Mouse (Mus musculus): Measurements from ENCODE around the gene C530008M17Rik. TPM values are rescaled to one million over a fixed set of nuclear protein-coding genes. Genes with fewer than 3 reads are reported as not detected.

The C530008M17Rik gene
- polyA plus RNA-seq, 1 experiment from 2014 or later: 3.8 TPM

GRCm38 (mm10) chr5:76691706-76692424, 35.6 kb downstream of the C530008M17Rik start:
- Histone ChIP-seq H3K27ac (ENCODE audit: low read length) (no peak overlapping the region), H3K4me1 (ENCODE audit: insufficient read depth, low read depth, low read length) (no peaks in the 10 kb centered on the region), H3K9me3 (ENCODE audit: low read length) (no peaks in the 10 kb centered on the region), H3K4me3 (ENCODE audit: low read depth, low read length) (no peak overlapping the region), H3K9ac (replicated peaks; ENCODE audit: low read depth) (no peak overlapping the region), H3K36me3 (ENCODE audit: insufficient read depth, low read length) (no peaks in the 10 kb centered on the region), H3K4me2 (replicated peaks; ENCODE audit: low read depth, low read length) (no peak overlapping the region), H3K27me3 (replicated peaks; ENCODE audit: insufficient read depth, low read length) (no peaks in the 10 kb centered on the region)
- ATAC-seq (no peak), DNase-seq (ENCODE audit: low spot score) (peak; percentile 11)
- WGBS: 61% methylated on average over 12 of the region's 12 CpGs
- TF ChIP-seq CTCF (IDR thresholded peaks at IDR 0.05): no peak
- no peak for TF ChIP-seq EP300 (IDR thresholded peaks at IDR 0.05)

- H3K27me3 ChIP-seq (replicated peaks; ENCODE audit: insufficient read depth, low read length): no peaks in the 10 kb centered on the region
- no peak overlapping the region for H3K4me2 ChIP-seq (replicated peaks; ENCODE audit: low read depth, low read length)
- H3K36me3 ChIP-seq (ENCODE audit: insufficient read depth, low read length): no peaks in the 10 kb centered on the region
- H3K4me1 ChIP-seq (ENCODE audit: insufficient read depth, low read depth, low read length): no peaks in the 10 kb centered on the region
- no peak overlapping the region for H3K4me3 ChIP-seq (ENCODE audit: low read depth, low read length)
- no peak for TF ChIP-seq EP300 (IDR thresholded peaks at IDR 0.05)
- TF ChIP-seq CTCF (IDR thresholded peaks at IDR 0.05): no peak
- no peak overlapping the region for H3K9ac ChIP-seq (replicated peaks; ENCODE audit: low read depth)
- DNase-seq (ENCODE audit: low spot score) (no peak), ATAC-seq (no peak)
- no peaks in the 10 kb centered on the region for H3K9me3 ChIP-seq (ENCODE audit: low read length)
- H3K27ac ChIP-seq (ENCODE audit: low read length): no peak overlapping the region
- WGBS: 85% methylated on average over 7 of the region's 7 CpGs
Observed at GRCm38 (mm10) chr5:76697536-76697935, 41.2 kb downstream of the C530008M17Rik start.

GRCm38 (mm10) chr5:76698187-76698586, 41.9 kb downstream of the C530008M17Rik start:
- WGBS: 55% methylated on average over 2 of the region's 2 CpGs
- TF ChIP-seq EP300 (IDR thresholded peaks at IDR 0.05) (no peak), CTCF (IDR thresholded peaks at IDR 0.05) (no peak)
- DNase-seq (ENCODE audit: low spot score): no peak
- H3K9me3 ChIP-seq (ENCODE audit: low read length): no peaks in the 10 kb centered on the region
- no peaks in the 10 kb centered on the region for H3K36me3 ChIP-seq (ENCODE audit: insufficient read depth, low read length)
- no peak overlapping the region for H3K4me2 ChIP-seq (replicated peaks; ENCODE audit: low read depth, low read length)
- H3K4me1 ChIP-seq (ENCODE audit: insufficient read depth, low read depth, low read length): no peaks in the 10 kb centered on the region
- no peaks in the 10 kb centered on the region for H3K27me3 ChIP-seq (replicated peaks; ENCODE audit: insufficient read depth, low read length)
- no peak overlapping the region for H3K27ac ChIP-seq (ENCODE audit: low read length)
- H3K9ac ChIP-seq (replicated peaks; ENCODE audit: low read depth): no peak overlapping the region
- ATAC-seq: no peak
- H3K4me3 ChIP-seq (ENCODE audit: low read depth, low read length): no peak overlapping the region

- Histone ChIP-seq H3K27me3 (replicated peaks; ENCODE audit: insufficient read depth, low read length) (no peaks in the 10 kb centered on the region), H3K4me2 (replicated peaks; ENCODE audit: low read depth, low read length) (no peak overlapping the region), H3K27ac (ENCODE audit: low read length) (no peak overlapping the region), H3K9ac (replicated peaks; ENCODE audit: low read depth) (no peak overlapping the region), H3K4me1 (ENCODE audit: insufficient read depth, low read depth, low read length) (no peaks in the 10 kb centered on the region), H3K9me3 (ENCODE audit: low read length) (no peaks in the 10 kb centered on the region), H3K36me3 (ENCODE audit: insufficient read depth, low read length) (no peaks in the 10 kb centered on the region), H3K4me3 (ENCODE audit: low read depth, low read length) (no peak overlapping the region)
- peak; percentile 4 for DNase-seq (ENCODE audit: low spot score)
- no peak for ATAC-seq
- WGBS: 79% methylated on average over 13 of the region's 13 CpGs
- TF ChIP-seq CTCF (IDR thresholded peaks at IDR 0.05) (no peak), EP300 (IDR thresholded peaks at IDR 0.05) (no peak)
Observed at GRCm38 (mm10) chr5:76701127-76701853, 45.0 kb downstream of the C530008M17Rik start.

- Histone ChIP-seq H3K4me2 (replicated peaks; ENCODE audit: low read depth, low read length) (0 out of 2 replicates have a peak overlapping the region, but pooled peaks have one; percentile 41), H3K27ac (ENCODE audit: low read length) (no peak overlapping the region)
- WGBS: 30% methylated on average over 9 of the region's 9 CpGs
Observed at GRCm38 (mm10) chr5:76702104-76702503, 45.8 kb downstream of the C530008M17Rik start.

GRCm38 (mm10) chr5:76702646-76703045, 46.3 kb downstream of the C530008M17Rik start:
- no peak for TF ChIP-seq EP300 (IDR thresholded peaks at IDR 0.05)
- no peak for TF ChIP-seq CTCF (IDR thresholded peaks at IDR 0.05)
- Histone ChIP-seq H3K36me3 (ENCODE audit: insufficient read depth, low read length) (no peaks in the 10 kb centered on the region), H3K27ac (ENCODE audit: low read length) (no peak overlapping the region), H3K27me3 (replicated peaks; ENCODE audit: insufficient read depth, low read length) (no peaks in the 10 kb centered on the region), H3K9me3 (ENCODE audit: low read length) (no peaks in the 10 kb centered on the region), H3K4me2 (replicated peaks; ENCODE audit: low read depth, low read length) (peak overlapping the region; percentile 41), H3K4me1 (ENCODE audit: insufficient read depth, low read depth, low read length) (no peaks in the 10 kb centered on the region), H3K4me3 (ENCODE audit: low read depth, low read length) (no peak overlapping the region), H3K9ac (replicated peaks; ENCODE audit: low read depth) (no peak overlapping the region)
- DNase-seq (ENCODE audit: low spot score) (no peak), ATAC-seq (no peak)
- 34% methylated on average over 12 of the region's 12 CpGs for WGBS

More at GRCm38 (mm10) chr5:76702104-76702503, 45.8 kb downstream of the C530008M17Rik start:
- no peak overlapping the region for H3K9ac ChIP-seq (replicated peaks; ENCODE audit: low read depth)
- ATAC-seq (no peak), DNase-seq (ENCODE audit: low spot score) (peak; percentile 13)
- no peak overlapping the region for H3K4me3 ChIP-seq (ENCODE audit: low read depth, low read length)
- TF ChIP-seq CTCF (IDR thresholded peaks at IDR 0.05): no peak
- no peak for TF ChIP-seq EP300 (IDR thresholded peaks at IDR 0.05)
- no peaks in the 10 kb centered on the region for H3K36me3 ChIP-seq (ENCODE audit: insufficient read depth, low read length)
- no peaks in the 10 kb centered on the region for H3K9me3 ChIP-seq (ENCODE audit: low read length)
- H3K4me1 ChIP-seq (ENCODE audit: insufficient read depth, low read depth, low read length): no peaks in the 10 kb centered on the region
- no peaks in the 10 kb centered on the region for H3K27me3 ChIP-seq (replicated peaks; ENCODE audit: insufficient read depth, low read length)

Measured in lung, postnatal 0 days (tissue).